Mouse (Mus musculus) neural tube, embryonic 15.5 days (tissue): ENCODE results near the gene Agtrap. TPM values are rescaled to one million over a fixed set of nuclear protein-coding genes. Genes with fewer than 3 reads are reported as not detected.

ENCODE experiments used
- ATAC-seq: fragments of 200-750 bp; cut with Nextera tagmentation; 2 replicates; pipeline ENCODE4 v1.8.0; 2017; ENCODE audit warnings: mild to moderate bottlenecking, moderate TSS enrichment, moderate library complexity; ENCODE audit not compliant: low FRiP score
- H3K27ac ChIP-seq: fragments of 300-500 bp; sonication (generic); replicated peaks from 2 replicates; pipeline ENCODE4 v1.5.1; 2015; ENCODE audit warnings: mild to moderate bottlenecking, inconsistent platforms
- H3K27me3 ChIP-seq: fragments of 300-500 bp; sonication (generic); replicated peaks from 2 replicates; pipeline ENCODE4 v1.6.1; 2015; ENCODE audit warnings: inconsistent platforms
- H3K36me3 ChIP-seq: fragments of 300-500 bp; sonication (generic); 2 replicates; pipeline ENCODE4 v1.6.1; 2015; ENCODE audit warnings: inconsistent platforms
- H3K4me1 ChIP-seq: fragments of 300-500 bp; sonication (generic); 2 replicates; pipeline ENCODE4 v1.6.1; 2015; ENCODE audit warnings: inconsistent platforms
- H3K4me2 ChIP-seq: fragments of 300-500 bp; sonication (generic); 2 replicates; pipeline ENCODE4 v1.6.1; 2015; ENCODE audit warnings: inconsistent platforms, mild to moderate bottlenecking, moderate library complexity
- H3K4me3 ChIP-seq: fragments of 300-500 bp; sonication (generic); replicated peaks from 2 replicates; pipeline ENCODE4 v1.5.1; 2015; ENCODE audit warnings: mild to moderate bottlenecking, inconsistent platforms
- H3K9ac ChIP-seq: fragments of 300-500 bp; sonication (generic); replicated peaks from 2 replicates; pipeline ENCODE4 v1.6.1; 2015; ENCODE audit warnings: mild to moderate bottlenecking, inconsistent platforms
- H3K9me3 ChIP-seq: fragments of 300-500 bp; sonication (generic); replicated peaks from 2 replicates; pipeline ENCODE4 v1.6.1; 2016; ENCODE audit warnings: inconsistent platforms
- WGBS: fragments of 180-500 bp; shearing (Covaris S2); methylation state at CpG from one replicate; pipeline ENCODE4 v1.1.7; 2015; ENCODE audit warnings: mixed read lengths; 5-methylcytosine and 5-hydroxymethylcytosine counted together
- polyA plus RNA-seq: library from polyadenylated mRNA; unstranded; fragments of >200 nt; fragmentation: Nextera tagmentation; extraction: Ambion mirVana; gene quantifications from 2 replicates; pipeline ENCODE4 v1.2.1, GENCODE M21; 2015

The Agtrap gene
- polyA plus RNA-seq, 1 experiment from 2014 or later, result 5.2 TPM

DNA sequence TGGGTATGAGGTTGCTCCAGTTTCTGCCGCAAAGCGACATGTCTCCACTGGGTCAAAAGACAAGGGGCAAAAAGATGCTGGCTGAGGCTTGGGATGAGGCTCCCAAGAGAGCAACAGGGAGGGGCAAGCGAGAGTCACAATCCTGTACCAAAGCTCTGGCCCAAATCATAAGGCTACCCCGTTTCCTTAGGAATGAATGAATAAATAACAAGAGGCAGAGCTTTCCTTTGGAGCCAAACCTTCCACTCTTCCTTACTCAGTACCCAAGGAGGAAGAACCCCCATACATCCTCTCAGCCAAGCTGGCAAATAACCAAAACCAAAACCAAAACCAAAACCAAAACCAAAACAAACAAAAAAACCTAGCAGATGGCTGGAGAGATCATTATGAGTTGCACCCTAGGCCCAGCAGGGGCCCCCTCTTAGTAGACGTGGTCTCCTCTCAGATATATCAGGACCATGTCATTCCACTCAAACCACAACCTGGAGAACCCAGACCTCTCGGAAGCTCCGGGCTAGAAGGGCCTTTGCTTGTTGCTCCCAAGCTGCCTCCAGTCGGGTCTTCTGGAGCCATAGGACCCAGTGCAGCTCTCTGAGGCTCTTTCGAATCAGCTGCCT, 18.1 kb downstream of the Agtrap start:
- no peak overlapping the region for H3K4me3 ChIP-seq
- H3K27ac ChIP-seq, result no peak overlapping the region
- WGBS, result 90% methylated on average over 9 of the region's 9 CpGs
- H3K9me3 ChIP-seq, result no peaks in the 10 kb centered on the region
- no peaks in the 10 kb centered on the region for H3K27me3 ChIP-seq
- peaks cover under 1% of the 10 kb centered on the region; the same call in 1 of the 2 replicates for H3K4me1 ChIP-seq
- no peak for ATAC-seq
- no peak overlapping the region for H3K4me2 ChIP-seq
- no peak overlapping the region for H3K9ac ChIP-seq
- no peaks in the 10 kb centered on the region for H3K36me3 ChIP-seq

- H3K27me3 ChIP-seq, result no peaks in the 10 kb centered on the region
- H3K4me3 ChIP-seq, result no peak overlapping the region
- H3K4me2 ChIP-seq, result no peak overlapping the region
- no peak overlapping the region for H3K9ac ChIP-seq
- H3K36me3 ChIP-seq, result no peaks in the 10 kb centered on the region
- H3K27ac ChIP-seq, result no peak overlapping the region
- H3K4me1 ChIP-seq, result no peaks in the 10 kb centered on the region
- no peak for ATAC-seq
- 89% methylated on average over 8 of the region's 8 CpGs for WGBS
- H3K9me3 ChIP-seq, result no peaks in the 10 kb centered on the region
Observed at GRCm38 (mm10) chr4:148067346-148067745, 20.5 kb downstream of the Agtrap start.

DNA sequence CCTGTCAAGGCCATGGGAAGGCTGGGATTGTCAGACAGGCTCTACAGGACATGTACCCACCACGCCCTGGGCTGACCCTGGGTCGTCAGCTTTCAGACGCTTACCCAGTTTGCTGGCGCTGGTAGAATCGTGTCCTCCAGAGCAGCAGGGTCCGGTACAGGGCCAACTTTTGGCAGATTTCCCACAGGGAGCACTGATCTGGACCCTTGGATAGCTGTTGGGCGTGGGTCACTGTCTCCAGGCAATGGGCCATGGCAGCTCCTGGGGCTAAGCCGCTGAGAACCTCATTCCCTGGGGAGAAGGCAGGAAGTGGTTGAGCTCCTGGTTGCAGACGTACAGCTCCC, 21.5 kb downstream of the Agtrap start:
- no peak for ATAC-seq
- no peaks in the 10 kb centered on the region for H3K27me3 ChIP-seq
- WGBS, result 59% methylated on average over 9 of the region's 9 CpGs

GRCm38 (mm10) chr4:148065702-148066400, 22.0 kb downstream of the Agtrap start:
- no peak for ATAC-seq
- no peaks in the 10 kb centered on the region for H3K9me3 ChIP-seq
- no peak overlapping the region for H3K4me2 ChIP-seq
- H3K4me3 ChIP-seq, result no peak overlapping the region
- H3K36me3 ChIP-seq, result no peaks in the 10 kb centered on the region
- no peak overlapping the region for H3K9ac ChIP-seq
- WGBS, result 31% methylated on average over 6 of the region's 6 CpGs
- H3K27me3 ChIP-seq, result no peaks in the 10 kb centered on the region
- no peaks in the 10 kb centered on the region for H3K4me1 ChIP-seq
- H3K27ac ChIP-seq, result no peak overlapping the region

More for the DNA sequence above, 21.5 kb downstream of the Agtrap start:
- H3K36me3 ChIP-seq, result no peaks in the 10 kb centered on the region
- H3K4me2 ChIP-seq, result no peak overlapping the region
- H3K9me3 ChIP-seq, result no peaks in the 10 kb centered on the region
- H3K9ac ChIP-seq, result no peak overlapping the region
- no peak overlapping the region for H3K27ac ChIP-seq
- no peak overlapping the region for H3K4me3 ChIP-seq
- no peaks in the 10 kb centered on the region for H3K4me1 ChIP-seq

GRCm38 (mm10) chr4:148061086-148061480, 26.7 kb downstream of the Agtrap start:
- no peaks in the 10 kb centered on the region for H3K4me1 ChIP-seq
- no peaks in the 10 kb centered on the region for H3K27me3 ChIP-seq
- no peak overlapping the region for H3K4me2 ChIP-seq
- H3K9ac ChIP-seq, result no peak overlapping the region
- H3K4me3 ChIP-seq, result no peak overlapping the region
- no peaks in the 10 kb centered on the region for H3K9me3 ChIP-seq
- H3K27ac ChIP-seq, result no peak overlapping the region
- no peak for ATAC-seq
- H3K36me3 ChIP-seq, result peaks cover 29% of the 10 kb centered on the region
- WGBS, result 91% methylated on average over 9 of the region's 9 CpGs

DNA sequence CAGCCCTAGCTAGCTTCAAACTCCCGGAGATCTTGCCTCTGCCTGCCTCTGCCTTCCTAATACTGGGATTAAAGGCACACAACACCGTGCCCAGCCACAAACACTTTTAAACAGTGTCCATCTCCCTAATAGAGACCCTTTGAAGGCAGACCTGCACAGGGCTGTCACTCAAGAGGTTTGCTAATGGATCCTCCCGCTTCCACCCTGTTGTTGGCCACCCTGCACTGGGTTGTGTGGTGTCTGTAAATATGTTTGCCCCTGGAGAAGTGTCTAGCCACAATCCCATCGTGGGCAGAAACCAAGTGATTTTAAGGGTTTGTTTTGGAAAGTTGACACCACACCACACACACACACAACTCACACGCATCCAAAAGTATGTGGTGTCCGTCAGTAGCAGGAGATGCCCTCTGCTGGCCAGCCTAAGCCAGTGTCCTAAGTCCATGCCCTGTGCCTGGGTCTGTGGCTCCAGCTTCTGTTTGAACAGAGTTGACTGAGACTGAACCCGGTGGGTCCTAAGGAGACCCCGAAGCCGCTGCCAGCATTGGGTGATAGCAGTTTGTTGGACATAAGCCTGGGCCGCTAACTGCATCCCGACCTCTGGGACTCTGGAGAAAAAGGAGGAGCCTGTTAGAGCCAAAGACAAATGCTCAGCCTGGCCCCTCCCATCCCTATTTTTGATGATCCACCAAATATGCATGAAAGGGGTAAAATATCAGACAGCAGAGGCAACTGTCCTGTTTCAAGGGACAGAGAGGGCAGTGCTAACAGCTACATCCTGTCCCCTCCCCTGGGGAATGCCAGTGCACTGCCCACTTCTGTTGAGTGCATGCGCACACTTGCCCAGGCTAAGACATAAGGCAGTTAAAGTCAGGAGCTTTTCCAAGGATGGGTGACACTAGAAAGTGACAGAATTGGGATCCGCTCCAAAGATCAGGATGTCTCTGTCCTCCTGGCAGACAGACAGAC, 27.4 kb downstream of the Agtrap start:
- no peaks in the 10 kb centered on the region for H3K27me3 ChIP-seq
- H3K4me3 ChIP-seq, result no peak overlapping the region
- WGBS, result 58% methylated on average over 13 of the region's 13 CpGs
- no peak for ATAC-seq
- H3K9me3 ChIP-seq, result no peaks in the 10 kb centered on the region
- H3K27ac ChIP-seq, result no peak overlapping the region
- no peak overlapping the region for H3K9ac ChIP-seq
- no peak overlapping the region for H3K4me2 ChIP-seq
- no peaks in the 10 kb centered on the region for H3K4me1 ChIP-seq
- peaks cover 36% of the 10 kb centered on the region for H3K36me3 ChIP-seq

- H3K4me1 ChIP-seq, result no peaks in the 10 kb centered on the region
Observed at GRCm38 (mm10) chr4:148058993-148059392, 28.8 kb downstream of the Agtrap start.

DNA sequence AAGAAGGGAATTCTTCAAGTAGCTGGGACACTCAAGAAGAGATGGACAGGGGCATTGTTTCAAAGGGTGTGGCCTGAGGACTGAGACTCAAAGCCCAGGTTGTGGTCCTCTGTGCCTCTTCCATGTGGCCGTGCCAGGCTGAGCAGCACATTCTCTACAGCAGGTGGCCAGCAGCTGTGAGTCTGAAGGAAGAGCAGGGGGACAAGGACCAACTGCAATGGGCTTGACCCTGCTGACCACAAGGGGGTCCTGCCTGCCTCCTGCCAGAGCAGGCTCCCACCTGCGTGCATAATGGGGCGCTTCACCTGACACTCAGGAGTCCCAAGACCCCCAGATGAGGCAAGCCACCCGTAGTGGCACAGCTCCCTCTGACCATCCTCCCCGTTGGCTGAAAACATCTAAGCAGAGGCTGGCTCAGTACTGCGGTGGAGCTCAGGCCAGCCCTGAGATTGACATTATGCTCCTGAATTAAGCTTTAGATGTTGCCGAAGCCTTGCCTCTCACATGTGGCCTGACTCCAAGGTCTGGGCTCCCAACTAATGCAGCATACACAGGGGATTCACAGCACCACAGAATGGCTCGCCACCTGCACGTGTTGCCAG, 29.5 kb downstream of the Agtrap start:
- no peaks in the 10 kb centered on the region for H3K27me3 ChIP-seq
- H3K4me2 ChIP-seq, result no peak overlapping the region
- ATAC-seq, result no peak
- H3K4me3 ChIP-seq, result no peak overlapping the region
- H3K9ac ChIP-seq, result no peak overlapping the region
- peaks cover 55% of the 10 kb centered on the region for H3K36me3 ChIP-seq
- WGBS, result 94% methylated on average over 9 of the region's 9 CpGs
- no peak overlapping the region for H3K27ac ChIP-seq
- H3K4me1 ChIP-seq, result no peaks in the 10 kb centered on the region
- no peaks in the 10 kb centered on the region for H3K9me3 ChIP-seq

More at GRCm38 (mm10) chr4:148058993-148059392, 28.8 kb downstream of the Agtrap start:
- Histone ChIP-seq H3K36me3 (peaks cover 49% of the 10 kb centered on the region), H3K9ac (no peak overlapping the region), H3K4me3 (no peak overlapping the region), H3K27ac (no peak overlapping the region), H3K4me2 (no peak overlapping the region), H3K9me3 (no peaks in the 10 kb centered on the region), H3K27me3 (no peaks in the 10 kb centered on the region)
- 93% methylated on average over 6 of the region's 6 CpGs for WGBS
- ATAC-seq, result no peak

GRCm38 (mm10) chr4:148057661-148058209, 30.1 kb downstream of the Agtrap start:
- peaks cover 61% of the 10 kb centered on the region for H3K36me3 ChIP-seq
- WGBS, result 74% methylated on average over 5 of the region's 5 CpGs

DNA sequence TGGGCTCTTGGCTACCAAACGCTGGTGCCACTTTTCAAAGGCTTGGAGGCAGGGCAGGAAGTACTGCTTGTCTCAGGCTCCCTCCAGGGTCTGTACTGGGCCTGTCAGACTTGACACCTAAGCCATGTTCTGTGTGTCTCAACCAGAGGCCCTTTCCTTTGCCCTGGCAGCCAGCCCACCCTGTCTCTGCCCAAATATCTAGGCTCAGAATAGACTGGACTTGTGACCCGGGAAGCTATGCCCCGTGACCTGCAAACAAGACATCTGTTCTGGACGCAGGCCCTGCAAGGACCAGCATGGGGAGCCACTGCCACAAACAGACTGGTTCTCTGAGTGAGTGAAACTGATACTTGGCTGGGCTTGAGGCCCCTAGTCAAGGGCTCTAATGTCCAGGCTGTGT, 31.0 kb downstream of the Agtrap start:
- H3K27me3 ChIP-seq, result no peaks in the 10 kb centered on the region

More at GRCm38 (mm10) chr4:148057661-148058209, 30.1 kb downstream of the Agtrap start:
- H3K9me3 ChIP-seq, result no peaks in the 10 kb centered on the region
- no peak for ATAC-seq
- H3K4me1 ChIP-seq, result no peaks in the 10 kb centered on the region
- H3K27ac ChIP-seq, result no peak overlapping the region
- H3K4me3 ChIP-seq, result no peak overlapping the region
- H3K4me2 ChIP-seq, result no peak overlapping the region
- H3K27me3 ChIP-seq, result no peaks in the 10 kb centered on the region
- H3K9ac ChIP-seq, result no peak overlapping the region

GRCm38 (mm10) chr4:148056246-148056645, 31.6 kb downstream of the Agtrap start:
- no peak overlapping the region for H3K4me3 ChIP-seq
- H3K27me3 ChIP-seq, result no peaks in the 10 kb centered on the region
- H3K9me3 ChIP-seq, result no peaks in the 10 kb centered on the region
- 90% methylated on average over 7 of the region's 7 CpGs for WGBS
- no peak overlapping the region for H3K9ac ChIP-seq
- no peaks in the 10 kb centered on the region for H3K4me1 ChIP-seq
- peaks cover 76% of the 10 kb centered on the region for H3K36me3 ChIP-seq
- ATAC-seq, result no peak
- no peak overlapping the region for H3K27ac ChIP-seq
- no peak overlapping the region for H3K4me2 ChIP-seq

More for the DNA sequence above, 31.0 kb downstream of the Agtrap start:
- WGBS, result 89% methylated on average over 4 of the region's 4 CpGs
- Histone ChIP-seq H3K36me3 (peaks cover 70% of the 10 kb centered on the region), H3K4me3 (no peak overlapping the region), H3K9ac (no peak overlapping the region), H3K4me1 (no peaks in the 10 kb centered on the region), H3K9me3 (no peaks in the 10 kb centered on the region), H3K4me2 (no peak overlapping the region), H3K27ac (no peak overlapping the region)
- no peak for ATAC-seq
